Mouse (Mus musculus): ENCODE data around the gene Vmn1r93. TPM values are rescaled to one million over a fixed set of nuclear protein-coding genes. Genes with fewer than 3 reads are reported as not detected.
"Not testable (repeated sequence)": the region's sequence is repeated elsewhere in the genome, so short reads cannot be mapped to it uniquely, and the experiment has no call there.

The Vmn1r93 gene
- not detected for total RNA-seq (2021)

GRCm38 (mm10) chr7:20138988-20139387 lies at the start of gene Vmn1r93:
Gene Vmn1r93 (minus strand): TSS chr7:20139088.
- intact Hi-C loops (cut with DNase I); DNase-seq (ENCODE audit: low spot score in 2 of 2): not testable (repeated sequence)

- DNase-seq (ENCODE audit: low spot score in 2 of 2); intact Hi-C loops (cut with DNase I): not testable (repeated sequence)
Measured at GRCm38 (mm10) chr7:20168277-20168676, 29.4 kb upstream of the Vmn1r93 start, which contains the start of gene Vmn1r94. Gene Vmn1r94 (minus strand): TSS chr7:20168377.

- DNase-seq (ENCODE audit: low spot score in 2 of 2); intact Hi-C loops (cut with DNase I): not testable (repeated sequence)
Measured at GRCm38 (mm10) chr7:20122479-20122878, 16.4 kb downstream of the Vmn1r93 start, which contains the start of gene Gm16442. Gene Gm16442 (minus strand): TSS chr7:20122579.

GRCm38 (mm10) chr7:20099380-20099779 lies 39.5 kb downstream of the Vmn1r93 start, which contains the start of gene Vmn1r91:
Gene Vmn1r91 (plus strand): TSS chr7:20099680.
- DNase-seq (ENCODE audit: low spot score in 2 of 2); intact Hi-C loops (cut with DNase I): not testable (repeated sequence)

Other genes starting within 250 kb of the Vmn1r93 start
- gene Pvr, start 217.9 kb downstream of the Vmn1r93 start, total RNA-seq (2021) = 10 to 100 TPM; 10.7 to 13.3 TPM
- gene Igsf23, start 188.3 kb downstream of the Vmn1r93 start, total RNA-seq (2021) = not detected
- not detected for gene Ceacam20, start 173.7 kb downstream of the Vmn1r93 start, total RNA-seq (2021)
- not detected for gene Nlrp9b, start 147.6 kb downstream of the Vmn1r93 start, total RNA-seq (2021)
- gene Vmn1r91, start 39.4 kb downstream of the Vmn1r93 start, total RNA-seq (2021) = not detected
- not detected for gene Gm16442, start 16.5 kb downstream of the Vmn1r93 start, total RNA-seq (2021)
- not detected for gene Vmn1r94, start 29.3 kb upstream of the Vmn1r93 start, total RNA-seq (2021)
- gene Vmn1r95, start 54.6 kb upstream of the Vmn1r93 start, total RNA-seq (2021) = not detected
- not detected for gene Gm6164, start 66.5 kb upstream of the Vmn1r93 start, total RNA-seq (2021)
- gene Gm4498, start 94.7 kb upstream of the Vmn1r93 start, total RNA-seq (2021) = not detected
- gene Gm5890, start 123.7 kb upstream of the Vmn1r93 start, total RNA-seq (2021) = not detected
- gene Gm4133, start 195.0 kb upstream of the Vmn1r93 start, total RNA-seq (2021) = not detected
- not detected for gene Gm5728, start 236.3 kb upstream of the Vmn1r93 start, total RNA-seq (2021)

Measured in left cerebral cortex, postnatal 25 days (tissue).